Mouse (Mus musculus): ENCODE data around the gene Pdia4. TPM values are rescaled to one million over a fixed set of nuclear protein-coding genes. Genes with fewer than 3 reads are reported as not detected.
A peak's percentile ranks its signal among the peaks of the same experiment; 100 is the strongest.

Pdia4 gene
- polyA plus RNA-seq, 1 experiment from 2014 or later = 147 TPM

DNA sequence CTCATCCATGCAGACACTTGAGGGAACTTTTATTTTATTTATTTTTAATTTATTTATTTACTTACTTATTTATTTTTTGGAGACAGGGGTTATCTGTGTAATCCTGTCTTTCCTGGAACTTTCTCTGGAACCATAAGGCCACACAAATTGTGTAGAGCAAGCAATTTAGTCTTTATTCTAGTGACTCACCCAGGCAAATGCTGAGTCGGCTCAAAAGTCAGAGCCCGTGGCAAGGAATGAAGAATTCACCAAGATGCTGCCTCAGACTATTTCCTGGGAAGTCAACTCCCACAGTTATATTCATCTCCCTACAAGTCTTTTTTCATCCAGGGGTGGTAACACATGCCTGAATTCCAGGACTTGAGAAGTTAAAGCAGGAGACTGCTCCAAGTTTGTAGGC is 7.7 kb downstream of the Pdia4 start:
- peaks cover 31% of the 10 kb centered on the region for H3K36me3 ChIP-seq (ENCODE audit: control insufficient read depth, insufficient read depth, low read length)
- no peak overlapping the region for H3K27ac ChIP-seq (ENCODE audit: low read length)
- no peaks in the 10 kb centered on the region for H3K27me3 ChIP-seq (ENCODE audit: control insufficient read depth, insufficient read depth, low read depth, low read length)
- H3K4me3 ChIP-seq (ENCODE audit: low read depth, low read length) = no peak overlapping the region
- H3K9ac ChIP-seq (ENCODE audit: low read depth, low read length) = no peak overlapping the region
- no peak overlapping the region for H3K4me2 ChIP-seq (ENCODE audit: low read length)
- ATAC-seq = no peak
- no peaks in the 10 kb centered on the region for H3K9me3 ChIP-seq (replicated peaks; ENCODE audit: control insufficient read depth, low read length, poor library complexity, severe bottlenecking)
- peaks cover 10% of the 10 kb centered on the region for H3K4me1 ChIP-seq (ENCODE audit: control insufficient read depth, insufficient read depth, low read length)
- 92% methylated on average over 2 of the region's 2 CpGs for WGBS

DNA sequence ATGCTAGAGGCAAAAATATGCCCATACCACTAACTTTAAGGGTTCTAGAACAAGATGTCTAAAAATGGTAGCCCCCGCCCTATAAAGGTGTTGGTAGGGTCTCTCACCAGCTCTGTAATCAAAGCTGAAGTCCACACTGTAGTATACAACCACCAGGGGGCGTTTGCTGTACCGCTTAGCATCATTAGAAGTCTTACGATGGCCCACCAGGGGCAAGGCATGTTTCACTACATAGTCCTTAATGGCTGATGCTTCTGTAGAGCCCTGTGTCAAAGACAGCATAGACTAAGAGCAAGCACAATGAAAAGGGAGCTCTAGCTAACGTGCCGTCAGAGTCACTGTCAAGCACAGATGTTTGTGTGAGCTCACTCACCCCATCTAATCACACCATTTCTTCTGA is 14.2 kb downstream of the Pdia4 start:
- no peak overlapping the region for H3K27ac ChIP-seq (ENCODE audit: low read length)
- WGBS = 50% methylated on average over 6 of the region's 6 CpGs
- no peaks in the 10 kb centered on the region for H3K27me3 ChIP-seq (ENCODE audit: control insufficient read depth, insufficient read depth, low read depth, low read length)
- ATAC-seq = 0 out of 2 replicates have a peak, but pooled peaks have one; percentile 57
- H3K9ac ChIP-seq (ENCODE audit: low read depth, low read length) = no peak overlapping the region
- H3K4me2 ChIP-seq (ENCODE audit: low read length) = no peak overlapping the region
- no peaks in the 10 kb centered on the region; the same call in 1 of the 2 replicates for H3K4me1 ChIP-seq (ENCODE audit: control insufficient read depth, insufficient read depth, low read length)
- H3K4me3 ChIP-seq (ENCODE audit: low read depth, low read length) = no peak overlapping the region
- no peaks in the 10 kb centered on the region for H3K9me3 ChIP-seq (replicated peaks; ENCODE audit: control insufficient read depth, low read length, poor library complexity, severe bottlenecking)
- peaks cover 42% of the 10 kb centered on the region for H3K36me3 ChIP-seq (ENCODE audit: control insufficient read depth, insufficient read depth, low read length)

GRCm38 (mm10) chr6:47794106-47794830 is 19.0 kb downstream of the Pdia4 start:
- H3K36me3 ChIP-seq (ENCODE audit: control insufficient read depth, insufficient read depth, low read length) = peaks cover 22% of the 10 kb centered on the region
- H3K27me3 ChIP-seq (ENCODE audit: control insufficient read depth, insufficient read depth, low read depth, low read length) = no peaks in the 10 kb centered on the region
- no peak overlapping the region for H3K4me3 ChIP-seq (ENCODE audit: low read depth, low read length)
- H3K9ac ChIP-seq (ENCODE audit: low read depth, low read length) = no peak overlapping the region
- no peak overlapping the region for H3K27ac ChIP-seq (ENCODE audit: low read length)
- ATAC-seq = no peak
- no peak overlapping the region for H3K4me2 ChIP-seq (ENCODE audit: low read length)
- 27% methylated on average over 10 of the region's 10 CpGs for WGBS
- H3K9me3 ChIP-seq (replicated peaks; ENCODE audit: control insufficient read depth, low read length, poor library complexity, severe bottlenecking) = no peaks in the 10 kb centered on the region
- H3K4me1 ChIP-seq (ENCODE audit: control insufficient read depth, insufficient read depth, low read length) = peaks cover 3% of the 10 kb centered on the region

- 74% methylated on average over 5 of the region's 5 CpGs for WGBS
- no peak for ATAC-seq
- Histone ChIP-seq H3K4me1 (ENCODE audit: control insufficient read depth, insufficient read depth, low read length) (peaks cover 11% of the 10 kb centered on the region), H3K9me3 (replicated peaks; ENCODE audit: control insufficient read depth, low read length, poor library complexity, severe bottlenecking) (no peaks in the 10 kb centered on the region), H3K9ac (ENCODE audit: low read depth, low read length) (no peak overlapping the region), H3K27me3 (ENCODE audit: control insufficient read depth, insufficient read depth, low read depth, low read length) (no peaks in the 10 kb centered on the region), H3K27ac (ENCODE audit: low read length) (no peak overlapping the region), H3K4me2 (ENCODE audit: low read length) (no peak overlapping the region), H3K4me3 (ENCODE audit: low read depth, low read length) (no peak overlapping the region), H3K36me3 (ENCODE audit: control insufficient read depth, insufficient read depth, low read length) (peaks cover 14% of the 10 kb centered on the region)
Measured at GRCm38 (mm10) chr6:47793284-47793683, 19.9 kb downstream of the Pdia4 start.

- H3K9me3 ChIP-seq (replicated peaks; ENCODE audit: control insufficient read depth, low read length, poor library complexity, severe bottlenecking) = no peaks in the 10 kb centered on the region
- H3K4me2 ChIP-seq (ENCODE audit: low read length) = no peak overlapping the region
- peaks cover 10% of the 10 kb centered on the region for H3K36me3 ChIP-seq (ENCODE audit: control insufficient read depth, insufficient read depth, low read length)
- no peak overlapping the region for H3K27ac ChIP-seq (ENCODE audit: low read length)
- no peak overlapping the region for H3K4me3 ChIP-seq (ENCODE audit: low read depth, low read length)
- H3K4me1 ChIP-seq (ENCODE audit: control insufficient read depth, insufficient read depth, low read length) = peaks cover 11% of the 10 kb centered on the region
- ATAC-seq = no peak
- 94% methylated on average over 2 of the region's 2 CpGs for WGBS
- no peaks in the 10 kb centered on the region for H3K27me3 ChIP-seq (ENCODE audit: control insufficient read depth, insufficient read depth, low read depth, low read length)
- no peak overlapping the region for H3K9ac ChIP-seq (ENCODE audit: low read depth, low read length)
Measured at GRCm38 (mm10) chr6:47792533-47792932, 20.7 kb downstream of the Pdia4 start.

GRCm38 (mm10) chr6:47790745-47791144 is 22.5 kb downstream of the Pdia4 start:
- Histone ChIP-seq H3K9ac (ENCODE audit: low read depth, low read length) (no peak overlapping the region), H3K36me3 (ENCODE audit: control insufficient read depth, insufficient read depth, low read length) (peaks cover under 1% of the 10 kb centered on the region), H3K4me2 (ENCODE audit: low read length) (no peak overlapping the region), H3K27me3 (ENCODE audit: control insufficient read depth, insufficient read depth, low read depth, low read length) (no peaks in the 10 kb centered on the region), H3K9me3 (replicated peaks; ENCODE audit: control insufficient read depth, low read length, poor library complexity, severe bottlenecking) (no peaks in the 10 kb centered on the region), H3K27ac (ENCODE audit: low read length) (no peak overlapping the region), H3K4me1 (ENCODE audit: control insufficient read depth, insufficient read depth, low read length) (peaks cover 11% of the 10 kb centered on the region), H3K4me3 (ENCODE audit: low read depth, low read length) (no peak overlapping the region)
- WGBS = 66% methylated on average over 2 of the region's 2 CpGs
- ATAC-seq = no peak

GRCm38 (mm10) chr6:47788821-47789220 is 24.4 kb downstream of the Pdia4 start:
- 15% methylated on average over 3 of the region's 3 CpGs for WGBS

DNA sequence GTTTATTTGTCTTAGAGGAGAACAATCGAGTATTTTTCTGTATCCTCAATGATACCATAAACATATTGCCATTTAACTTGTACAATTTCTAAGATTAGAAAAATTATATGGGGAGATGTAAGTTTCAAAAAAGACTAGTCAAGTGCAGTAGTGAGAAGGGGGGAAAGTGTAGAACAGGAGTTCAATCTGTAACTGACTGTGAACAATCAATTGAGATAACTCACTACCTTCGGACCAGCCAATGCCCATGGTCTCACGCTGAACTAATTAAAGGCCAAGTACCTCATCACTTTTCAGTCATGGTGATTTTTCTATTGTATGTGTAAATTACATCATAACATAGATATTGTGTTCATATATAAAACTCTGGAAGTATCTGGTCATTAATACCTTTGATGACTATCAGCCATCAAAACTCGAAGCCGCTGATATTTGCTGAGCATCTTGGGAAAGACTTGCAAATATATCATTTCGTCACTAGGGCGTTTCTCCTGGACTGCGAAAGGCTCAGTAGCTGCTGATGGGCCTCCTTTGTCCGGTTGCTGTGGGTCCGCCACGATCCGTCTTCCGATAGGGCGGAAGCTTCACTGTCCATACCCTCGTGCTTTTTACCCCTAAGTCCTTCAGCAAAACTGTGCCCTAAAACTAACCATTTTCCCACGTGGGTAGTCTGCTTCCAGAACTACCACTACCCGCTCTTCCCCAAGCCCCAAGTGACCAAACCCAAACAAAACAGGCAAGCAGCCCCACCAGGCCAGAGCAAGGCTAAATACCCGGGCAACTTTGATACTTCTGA is 25.1 kb downstream of the Pdia4 start:
- Histone ChIP-seq H3K9ac (ENCODE audit: low read depth, low read length) (peak overlapping the region; percentile 83), H3K4me2 (ENCODE audit: low read length) (peak overlapping the region; percentile 74), H3K27me3 (ENCODE audit: control insufficient read depth, insufficient read depth, low read depth, low read length) (no peaks in the 10 kb centered on the region), H3K36me3 (ENCODE audit: control insufficient read depth, insufficient read depth, low read length) (no peaks in the 10 kb centered on the region), H3K27ac (ENCODE audit: low read length) (peak overlapping the region; percentile 96), H3K4me3 (ENCODE audit: low read depth, low read length) (peak overlapping the region; percentile 52), H3K4me1 (ENCODE audit: control insufficient read depth, insufficient read depth, low read length) (peaks cover 11% of the 10 kb centered on the region), H3K9me3 (replicated peaks; ENCODE audit: control insufficient read depth, low read length, poor library complexity, severe bottlenecking) (no peaks in the 10 kb centered on the region)
- WGBS = under 1% methylated on average over 18 of the region's 18 CpGs
- ATAC-seq = peak; percentile 95

More at GRCm38 (mm10) chr6:47788821-47789220, 24.4 kb downstream of the Pdia4 start:
- Histone ChIP-seq H3K4me3 (ENCODE audit: low read depth, low read length) (peak overlapping the region; percentile 52), H3K9me3 (replicated peaks; ENCODE audit: control insufficient read depth, low read length, poor library complexity, severe bottlenecking) (no peaks in the 10 kb centered on the region), H3K9ac (ENCODE audit: low read depth, low read length) (peak overlapping the region; percentile 83), H3K27ac (ENCODE audit: low read length) (peak overlapping the region; percentile 96), H3K4me2 (ENCODE audit: low read length) (peak overlapping the region; percentile 74), H3K27me3 (ENCODE audit: control insufficient read depth, insufficient read depth, low read depth, low read length) (no peaks in the 10 kb centered on the region), H3K36me3 (ENCODE audit: control insufficient read depth, insufficient read depth, low read length) (no peaks in the 10 kb centered on the region), H3K4me1 (ENCODE audit: control insufficient read depth, insufficient read depth, low read length) (peaks cover 11% of the 10 kb centered on the region)
- peak; percentile 22 for ATAC-seq

All from midbrain, embryonic 16.5 days (tissue).